ENCODE assay signal across 11 mouse cellular contexts in the genomic region with DNA sequence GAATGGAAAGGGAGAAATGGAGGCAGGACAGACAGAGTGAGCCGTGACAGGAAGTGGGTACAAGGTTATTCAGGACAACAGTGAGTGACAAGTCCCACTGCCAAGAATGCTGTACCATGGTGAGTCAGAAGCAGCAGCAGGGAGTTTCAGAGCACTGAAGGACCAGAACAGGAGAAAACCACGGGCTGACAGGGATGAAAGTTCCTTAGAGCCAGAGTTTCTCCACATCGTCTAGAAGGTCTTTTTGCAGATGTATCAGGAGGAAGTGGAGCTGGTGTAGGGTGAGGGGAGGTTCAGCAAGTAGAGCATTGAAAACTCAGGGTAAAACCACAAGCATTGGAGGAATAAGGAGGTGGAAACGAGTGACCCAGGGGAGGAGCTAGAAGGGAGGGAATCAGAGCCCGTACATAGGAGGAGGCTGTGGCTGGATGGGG. TPM values are rescaled to one million over a fixed set of nuclear protein-coding genes. Genes with fewer than 3 reads are reported as not detected.
DNase-seq lines count a peak whose midpoint lies in the region; ATAC-seq and TF ChIP-seq lines count a peak whose summit lies in the region.
"Had no signal": no experiment of that assay in that cellular context is flagged by ENCODE, and none has a peak within 500 bp of the region (broad histone marks: within the 10 kb centered on the region; RNA-seq: fewer than 3 reads in every experiment).

No protein-coding gene starts in this region.

- H3K4me2 ChIP-seq in lung, embryonic 16.5 days (ENCODE audit: low read depth, low read length): peak overlapping the region; percentile 33; the same call in 1 of the 2 replicates

- ATAC-seq in lung, embryonic 16.5 days (ENCODE audit: low read depth): peak; percentile 85

- no peak overlapping the region for H3K4me3 ChIP-seq in embryonic fibroblast, embryonic 13.5 days (ENCODE audit: insufficient read depth, low read length)
- no peak overlapping the region for H3K4me3 ChIP-seq in lung, embryonic 16.5 days (ENCODE audit: low read length)

- H3K36me3 ChIP-seq in lung, embryonic 16.5 days (ENCODE audit: control insufficient read depth, insufficient read depth, low read length): no peaks in the 10 kb centered on the region

- no peak for TF ChIP-seq CTCF in embryonic fibroblast, embryonic 13.5 days (IDR thresholded peaks at IDR 0.05; ENCODE audit: borderline replicate concordance, insufficient read depth, low read length)

- no peaks in the 10 kb centered on the region for H3K27me3 ChIP-seq in lung, embryonic 16.5 days (ENCODE audit: control insufficient read depth, insufficient read depth, low read depth, low read length)

- WGBS in lung, embryonic 16.5 days: 15% methylated on average over 5 of the region's 5 CpGs

- H3K9me3 ChIP-seq in lung, embryonic 16.5 days (ENCODE audit: control insufficient read depth, low read length): no peaks in the 10 kb centered on the region

- intact Hi-C loops in gastrocnemius, postnatal 36 days (cut with DNase I): no loop called here
- intact Hi-C loops in left cerebral cortex, postnatal 4 days (cut with DNase I): no loop called here

- peak overlapping the region; percentile 36 for H3K9ac ChIP-seq in lung, embryonic 16.5 days (ENCODE audit: low read length)

- DNase-seq in gastrocnemius, adult 18-20 months (ENCODE audit: low spot score): peak; percentile 28
- DNase-seq in gastrocnemius, postnatal 36 days: no peak
- DNase-seq in A20 (ENCODE audit: low read depth, low spot score): peak; percentile 42
- DNase-seq in urinary bladder, adult 18-20 months (ENCODE audit: low spot score in 2 of 2): no peak
- DNase-seq in left cerebral cortex, postnatal 4 days: no peak
- DNase-seq in left cerebral cortex, adult 9 months (ENCODE audit: low spot score in 2 of 2): no peak
- DNase-seq: gastrocnemius, postnatal 10 days had no signal

- H3K4me1 ChIP-seq in embryonic fibroblast, embryonic 13.5 days (ENCODE audit: control insufficient read depth, insufficient read depth, low read length): peaks cover 3% of the 10 kb centered on the region; the same call in 1 of the 2 replicates
- H3K4me1 ChIP-seq in lung, embryonic 16.5 days (replicated peaks; ENCODE audit: control insufficient read depth, insufficient read depth, low read length): peaks cover 6% of the 10 kb centered on the region; the same call in 1 of the 2 replicates

- H3K27ac ChIP-seq in embryonic fibroblast, embryonic 13.5 days (ENCODE audit: insufficient read depth, low read length): peak overlapping the region; percentile 73
- peak overlapping the region; percentile 90 for H3K27ac ChIP-seq in lung, embryonic 16.5 days (ENCODE audit: low read length)

- peak; percentile 14; the same call in 1 of the 2 replicates for TF ChIP-seq POLR2A in embryonic fibroblast, embryonic 13.5 days (IDR thresholded peaks at IDR 0.05; ENCODE audit: low read depth, low read length)

RNA-seq across cellular contexts. Expression of a gene that starts 6.6 kb away (rescaled TPM):
- 10 to 100 TPM; 14.6 to 24.8 TPM for total RNA-seq in gastrocnemius, adult 18-20 months (2021)
- total RNA-seq in gastrocnemius, postnatal 36 days (2021): 10 to 100 TPM; 15.5 to 19.0 TPM
- polyA plus RNA-seq in embryonic fibroblast, embryonic 13.5 days (2011; ENCODE audit: insufficient read length, low read depth, missing spikeins): 2.1 and 2.3 TPM in 2 replicates
- 101 and 114 TPM in 2 replicates for polyA plus RNA-seq in lung, embryonic 16.5 days (2015; fragmentation: Nextera tagmentation; extraction: Ambion mirVana)
- 1 to 10 TPM; 6.9 to 7.0 TPM for total RNA-seq in left cerebral cortex, postnatal 4 days (2021)
- total RNA-seq: MEL had no signal

RNA-seq across cellular contexts. Expression of a gene that starts 10.2 kb away (rescaled TPM):
- total RNA-seq in gastrocnemius, adult 18-20 months (2021): not detected
- not detected for total RNA-seq in gastrocnemius, postnatal 36 days (2021)
- not detected in 2 replicates for polyA plus RNA-seq in embryonic fibroblast, embryonic 13.5 days (2011; ENCODE audit: insufficient read length, low read depth, missing spikeins)
- polyA plus RNA-seq in lung, embryonic 16.5 days (2015; fragmentation: Nextera tagmentation; extraction: Ambion mirVana): not detected in 2 replicates
- not detected for total RNA-seq in left cerebral cortex, postnatal 4 days (2021)
- total RNA-seq: gastrocnemius, postnatal 10 days; MEL had no signal
- polyA plus RNA-seq: limb, embryonic 11.5 days had no signal

RNA-seq across cellular contexts. Expression of a gene that starts 14.5 kb away (rescaled TPM):
- 10 to 100 TPM; 30.6 to 31.9 TPM for total RNA-seq in gastrocnemius, adult 18-20 months (2021)
- total RNA-seq in gastrocnemius, postnatal 36 days (2021): 10 to 100 TPM; 19.4 to 29.3 TPM
- polyA plus RNA-seq in embryonic fibroblast, embryonic 13.5 days (2011; ENCODE audit: insufficient read length, low read depth, missing spikeins): 16.3 and 19.0 TPM in 2 replicates
- polyA plus RNA-seq in lung, embryonic 16.5 days (2015; fragmentation: Nextera tagmentation; extraction: Ambion mirVana): 30.5 and 32.3 TPM in 2 replicates
- total RNA-seq in left cerebral cortex, postnatal 4 days (2021): 10 to 100 TPM; 27.1 to 28.6 TPM
- total RNA-seq: MEL had no signal

RNA-seq across cellular contexts. Expression of a gene that starts 14.5 kb away (rescaled TPM):
- total RNA-seq in gastrocnemius, adult 18-20 months (2021): not detected
- total RNA-seq in gastrocnemius, postnatal 36 days (2021): 1 to 10 TPM in 1 of 2 experiments, not detected in 1; 2.1 TPM
- not detected in 2 replicates for polyA plus RNA-seq in embryonic fibroblast, embryonic 13.5 days (2011; ENCODE audit: insufficient read length, low read depth, missing spikeins)
- not detected in 2 replicates for polyA plus RNA-seq in lung, embryonic 16.5 days (2015; fragmentation: Nextera tagmentation; extraction: Ambion mirVana)
- not detected for total RNA-seq in left cerebral cortex, postnatal 4 days (2021)
- total RNA-seq: MEL had no signal
- polyA plus RNA-seq: limb, embryonic 11.5 days had no signal

RNA-seq across cellular contexts. Expression of a gene that starts 22.6 kb away (rescaled TPM):
- total RNA-seq in gastrocnemius, adult 18-20 months (2021): 1 to 10 TPM; 8.8 TPM
- 1 to 10 TPM; 5.9 to 6.4 TPM for total RNA-seq in gastrocnemius, postnatal 36 days (2021)
- polyA plus RNA-seq in embryonic fibroblast, embryonic 13.5 days (2011; ENCODE audit: insufficient read length, low read depth, missing spikeins): 2.2 and 2.7 TPM in 2 replicates
- polyA plus RNA-seq in lung, embryonic 16.5 days (2015; fragmentation: Nextera tagmentation; extraction: Ambion mirVana): 6.2 and 7.4 TPM in 2 replicates
- 10 to 100 TPM in 1 of 2 experiments, 1 to 10 TPM in 1; 9.8 to 10.5 TPM for total RNA-seq in left cerebral cortex, postnatal 4 days (2021)
- total RNA-seq: MEL had no signal

Comparison
In these comparisons a context has a peak if more than half of its experiments do, and no peak if none do; other contexts are left out.
1. DNase-seq: peak in gastrocnemius, adult 18-20 months (single experiment) and A20 (single experiment); none in gastrocnemius, postnatal 36 days (0 of 2), urinary bladder, adult 18-20 months (0 of 2), left cerebral cortex, postnatal 4 days (single experiment) and left cerebral cortex, adult 9 months (0 of 2).